Mouse (Mus musculus): ENCODE data around the gene Ccdc54.

GRCm38 (mm10) chr16:50615569-50615968 is 24.6 kb upstream of the Ccdc54 start:
- TF ChIP-seq GATA1 (IDR thresholded peaks at IDR 0.05; ENCODE audit: borderline replicate concordance, low read length) (no peak), FLI1 (IDR thresholded peaks at IDR 0.05; ENCODE audit: low read length) (no peak)
